Mouse (Mus musculus) midbrain, embryonic 16.5 days (tissue): ENCODE results near the gene Adgrg1. TPM values are rescaled to one million over a fixed set of nuclear protein-coding genes. Genes with fewer than 3 reads are reported as not detected.

ENCODE experiments used
- ATAC-seq: fragments of 200-750 bp; cut with Nextera tagmentation; 2 replicates; pipeline ENCODE4 v1.8.0; 2017; ENCODE audit warnings: moderate TSS enrichment
- H3K27ac ChIP-seq: fragments of 300-500 bp; sonication (generic); 2 replicates; pipeline ENCODE4 v1.5.1; 2014; ENCODE audit warnings: mild to moderate bottlenecking, low read length, mixed read lengths
- H3K27me3 ChIP-seq: fragments of 300-500 bp; sonication (generic); 2 replicates; pipeline ENCODE4 v1.6.1; 2014; ENCODE audit warnings: low read depth, low read length, mixed read lengths; ENCODE audit not compliant: control insufficient read depth, insufficient read depth
- H3K36me3 ChIP-seq: fragments of 300-500 bp; sonication (generic); 2 replicates; pipeline ENCODE4 v1.6.1; 2014; ENCODE audit warnings: mild to moderate bottlenecking, low read length, moderate library complexity, mixed read lengths; ENCODE audit not compliant: control insufficient read depth, insufficient read depth
- H3K4me1 ChIP-seq: fragments of 300-500 bp; sonication (generic); 2 replicates; pipeline ENCODE4 v1.6.1; 2014; ENCODE audit warnings: mild to moderate bottlenecking, low read length, mixed read lengths; ENCODE audit not compliant: control insufficient read depth, insufficient read depth
- H3K4me2 ChIP-seq: fragments of 300-500 bp; sonication (generic); 2 replicates; pipeline ENCODE4 v1.6.1; 2014; ENCODE audit warnings: mild to moderate bottlenecking, low read length, mixed read lengths
- H3K4me3 ChIP-seq: fragments of 300-500 bp; sonication (generic); 2 replicates; pipeline ENCODE4 v1.5.1; 2014; ENCODE audit warnings: low read depth, mild to moderate bottlenecking, low read length, moderate library complexity, mixed read lengths
- H3K9ac ChIP-seq: fragments of 300-500 bp; sonication (generic); 2 replicates; pipeline ENCODE4 v1.6.1; 2014; ENCODE audit warnings: low read depth, low read length, mixed read lengths
- H3K9me3 ChIP-seq: fragments of 300-500 bp; sonication (generic); replicated peaks from 2 replicates; pipeline ENCODE4 v1.6.1; 2014; ENCODE audit warnings: mild to moderate bottlenecking, low read length, mixed read lengths; ENCODE audit not compliant: control insufficient read depth, poor library complexity, severe bottlenecking
- WGBS: fragments of 180-500 bp; shearing (Covaris S2); extraction: QIAGEN DNeasy Blood & Tissue Kit; methylation state at CpG from one replicate; pipeline ENCODE4 v1.1.7; 2014; 5-methylcytosine and 5-hydroxymethylcytosine counted together
- polyA plus RNA-seq: library from polyadenylated mRNA; unstranded; fragments of >200 nt; fragmentation: Nextera tagmentation; extraction: Ambion mirVana; gene quantifications from 2 replicates; pipeline ENCODE4 v1.2.1, GENCODE M21; 2015

Gene Adgrg1
- polyA plus RNA-seq, 1 experiment from 2014 or later = 153 TPM

DNA sequence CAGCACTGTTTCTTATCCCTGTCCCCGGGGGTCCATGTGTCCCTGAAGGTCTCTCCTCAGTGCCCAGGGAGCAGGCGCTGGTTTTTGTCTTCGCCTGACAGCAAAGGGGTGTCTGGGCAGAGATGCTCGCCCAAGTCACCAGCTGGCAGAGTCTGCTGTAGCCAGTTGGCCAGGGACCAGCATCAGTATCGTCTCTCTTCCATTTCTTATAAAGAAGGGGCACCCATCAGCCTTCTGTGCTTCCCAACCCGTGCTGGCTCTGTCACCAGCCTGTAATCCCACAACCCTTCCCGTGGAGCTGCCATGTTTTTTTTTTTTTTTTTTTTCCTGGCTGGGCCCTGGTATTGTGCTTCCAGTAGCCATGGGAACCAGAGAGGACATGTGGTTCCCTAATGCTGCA is 7.3 kb downstream of the Adgrg1 start:
- peaks cover 49% of the 10 kb centered on the region for H3K4me1 ChIP-seq

DNA sequence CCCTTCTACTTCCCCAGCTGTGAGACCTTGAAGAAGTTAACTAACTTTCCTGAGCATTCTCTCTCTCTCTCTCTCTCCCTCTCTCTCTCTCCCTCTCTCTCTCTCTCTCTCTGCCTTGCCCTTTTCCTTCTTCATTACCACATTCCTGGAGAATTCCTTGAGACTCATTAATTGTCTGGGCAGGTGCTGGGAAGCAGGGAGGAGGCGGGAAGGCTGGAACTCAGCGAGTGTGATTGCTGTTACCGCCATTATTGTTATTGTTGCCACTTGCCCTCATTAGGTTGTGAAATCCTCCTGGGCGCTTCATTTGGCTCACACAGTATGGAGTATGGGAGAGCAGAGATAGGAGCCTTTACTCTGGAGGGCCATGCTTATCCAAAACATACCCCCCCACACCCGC is 8.6 kb downstream of the Adgrg1 start:
- peaks cover 36% of the 10 kb centered on the region for H3K4me1 ChIP-seq
- 25% methylated on average over 5 of the region's 5 CpGs for WGBS

More for the DNA sequence above, 7.3 kb downstream of the Adgrg1 start:
- WGBS = 40% methylated on average over 7 of the region's 7 CpGs
- no peak for ATAC-seq
- H3K9me3 ChIP-seq = no peaks in the 10 kb centered on the region
- no peak overlapping the region for H3K4me2 ChIP-seq
- H3K27ac ChIP-seq = peak overlapping the region; percentile 64
- H3K36me3 ChIP-seq = no peaks in the 10 kb centered on the region
- no peaks in the 10 kb centered on the region for H3K27me3 ChIP-seq
- no peak overlapping the region for H3K4me3 ChIP-seq
- H3K9ac ChIP-seq = no peak overlapping the region

DNA sequence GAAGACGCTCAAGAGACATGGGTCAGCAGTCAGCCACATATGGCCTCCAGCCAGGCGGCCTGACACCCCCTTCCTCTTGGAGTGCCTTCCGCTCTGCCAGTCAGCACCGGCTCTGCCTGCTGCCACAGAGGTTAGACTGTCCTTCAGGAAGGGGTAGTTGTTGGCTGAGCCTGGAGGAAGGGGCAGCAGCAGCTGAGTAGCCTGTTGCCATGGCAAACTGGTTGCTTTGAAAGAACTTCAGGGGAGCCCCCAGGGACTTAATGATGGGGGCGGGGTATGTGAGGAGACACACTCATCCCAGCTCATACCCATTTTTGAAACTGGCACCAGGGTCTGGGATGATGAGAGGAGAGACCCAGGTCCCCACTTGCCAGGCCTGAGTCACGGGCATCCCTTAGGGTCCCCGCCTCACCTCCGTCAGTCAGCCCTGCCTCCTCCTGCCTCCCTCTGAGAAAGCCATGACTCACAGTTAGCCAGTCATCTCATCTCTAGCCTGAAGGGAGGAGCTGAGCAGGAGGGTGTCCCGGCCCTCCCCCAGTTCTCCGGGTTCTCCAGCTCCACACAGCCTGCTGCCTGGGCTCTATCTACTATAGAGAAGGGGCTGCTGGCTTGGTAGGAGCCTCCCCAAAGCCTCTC is 9.4 kb downstream of the Adgrg1 start:
- H3K9ac ChIP-seq = peak overlapping the region; percentile 46
- H3K9me3 ChIP-seq = no peaks in the 10 kb centered on the region
- ATAC-seq = peak; percentile 79
- H3K27ac ChIP-seq = peak overlapping the region; percentile 54
- H3K4me1 ChIP-seq = peaks cover 31% of the 10 kb centered on the region
- WGBS = 6% methylated on average over 10 of the region's 10 CpGs
- H3K27me3 ChIP-seq = no peaks in the 10 kb centered on the region
- H3K36me3 ChIP-seq = no peaks in the 10 kb centered on the region
- H3K4me2 ChIP-seq = peak overlapping the region; percentile 46
- H3K4me3 ChIP-seq = peak overlapping the region; percentile 18

More for the DNA sequence above, 8.6 kb downstream of the Adgrg1 start:
- ATAC-seq = no peak
- Histone ChIP-seq H3K4me3 (no peak overlapping the region), H3K36me3 (no peaks in the 10 kb centered on the region), H3K9ac (no peak overlapping the region), H3K27me3 (no peaks in the 10 kb centered on the region), H3K4me2 (no peak overlapping the region), H3K27ac (no peak overlapping the region), H3K9me3 (no peaks in the 10 kb centered on the region)

DNA sequence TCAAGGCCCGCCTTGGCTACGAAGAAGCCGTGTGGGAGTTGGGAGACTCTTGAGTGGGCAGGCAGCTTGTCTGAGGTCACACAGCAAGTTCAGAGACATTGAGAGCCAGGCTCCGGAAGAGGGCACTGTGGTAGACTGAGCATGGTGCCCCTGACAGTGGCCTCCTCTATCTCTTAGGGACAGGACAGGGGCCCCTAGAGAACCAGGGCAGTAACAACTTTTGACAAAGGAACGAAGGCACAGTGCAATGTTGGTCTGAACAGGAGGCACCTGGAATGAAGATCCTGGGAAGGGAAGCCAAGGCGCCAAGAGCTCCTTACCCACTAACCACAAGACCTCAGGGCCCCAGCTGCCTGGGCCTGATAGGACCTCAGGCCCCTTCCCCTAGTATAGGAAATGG is 10.5 kb downstream of the Adgrg1 start:
- H3K9me3 ChIP-seq = no peaks in the 10 kb centered on the region
- ATAC-seq = no peak
- no peak overlapping the region for H3K4me3 ChIP-seq
- peaks cover 31% of the 10 kb centered on the region for H3K4me1 ChIP-seq
- WGBS = 96% methylated on average over 6 of the region's 6 CpGs
- H3K27ac ChIP-seq = no peak overlapping the region
- H3K36me3 ChIP-seq = no peaks in the 10 kb centered on the region
- no peak overlapping the region; the same call in 1 of the 2 replicates for H3K4me2 ChIP-seq
- H3K27me3 ChIP-seq = no peaks in the 10 kb centered on the region
- H3K9ac ChIP-seq = no peak overlapping the region

DNA sequence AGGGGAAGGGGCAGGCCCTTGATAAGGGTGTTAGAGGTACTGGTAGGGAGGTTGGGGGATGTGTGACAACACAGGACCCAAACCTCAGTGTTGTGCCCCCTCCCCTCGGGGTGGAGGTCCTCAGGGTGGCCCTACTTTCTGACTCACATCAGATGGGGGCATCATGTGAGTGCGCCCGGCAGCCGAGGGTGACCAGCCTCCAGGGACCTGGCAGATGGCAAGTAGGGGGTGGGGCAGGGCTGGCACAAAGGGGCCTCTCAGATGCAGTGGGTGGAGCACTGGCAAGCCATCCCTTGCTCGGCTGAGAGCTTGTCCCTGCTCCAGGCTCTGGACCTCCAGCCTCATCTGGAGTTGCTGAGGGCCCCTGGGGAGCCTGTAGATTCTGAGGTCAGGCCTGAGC is 12.1 kb downstream of the Adgrg1 start:
- ATAC-seq = no peak
- Histone ChIP-seq H3K36me3 (no peaks in the 10 kb centered on the region), H3K27ac (no peak overlapping the region), H3K9ac (no peak overlapping the region), H3K4me3 (no peak overlapping the region), H3K9me3 (no peaks in the 10 kb centered on the region), H3K4me1 (peaks cover 32% of the 10 kb centered on the region), H3K4me2 (peak overlapping the region; percentile 13; the same call in 1 of the 2 replicates), H3K27me3 (no peaks in the 10 kb centered on the region)
- WGBS = 33% methylated on average over 5 of the region's 5 CpGs

DNA sequence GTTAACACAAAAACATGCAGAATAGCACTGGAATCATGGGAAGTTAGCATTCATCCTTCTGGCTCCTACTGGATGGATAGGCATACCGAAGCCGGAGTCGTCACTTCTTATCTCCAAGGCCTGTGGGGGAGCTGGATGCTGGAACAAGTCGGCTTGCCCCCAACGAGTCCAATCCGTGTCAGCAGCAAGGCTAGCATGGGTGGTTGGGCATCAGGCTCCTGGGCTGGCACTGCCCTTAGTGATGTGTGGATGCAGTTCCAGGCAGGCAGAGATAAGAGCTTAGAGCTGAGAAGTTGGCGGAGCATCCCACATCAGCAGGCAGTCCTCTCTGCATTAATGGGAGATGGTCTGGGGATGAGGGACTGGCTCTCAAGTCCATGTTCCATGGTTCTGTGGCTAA is 13.0 kb downstream of the Adgrg1 start:
- Histone ChIP-seq H3K27ac (no peak overlapping the region), H3K9ac (no peak overlapping the region), H3K36me3 (no peaks in the 10 kb centered on the region), H3K9me3 (no peaks in the 10 kb centered on the region), H3K4me1 (peaks cover 35% of the 10 kb centered on the region), H3K4me2 (no peak overlapping the region), H3K27me3 (no peaks in the 10 kb centered on the region), H3K4me3 (no peak overlapping the region)
- no peak for ATAC-seq
- WGBS = 83% methylated on average over 7 of the region's 7 CpGs

DNA sequence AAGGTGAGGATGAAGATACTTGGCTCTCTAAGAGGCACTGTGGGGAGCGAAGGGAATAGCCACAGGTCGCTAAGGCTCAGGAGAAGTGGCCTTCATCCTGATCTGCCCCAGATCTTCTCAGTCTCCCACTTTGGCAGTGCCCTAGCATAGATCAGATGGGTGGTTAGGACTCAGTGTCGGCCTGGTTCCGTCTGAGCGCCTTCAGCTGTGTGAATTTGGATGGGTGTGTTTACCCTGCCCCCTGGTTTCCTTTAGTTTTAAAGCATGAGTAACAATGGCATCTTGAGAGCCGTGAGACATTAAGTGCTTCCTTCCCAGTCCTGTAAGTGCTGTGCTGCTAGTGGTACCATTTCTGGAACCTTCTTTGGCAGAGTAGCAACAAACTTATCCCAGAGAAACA is 14.1 kb downstream of the Adgrg1 start:
- Histone ChIP-seq H3K4me1 (peaks cover 36% of the 10 kb centered on the region), H3K9ac (no peak overlapping the region), H3K4me3 (no peak overlapping the region), H3K36me3 (no peaks in the 10 kb centered on the region), H3K4me2 (no peak overlapping the region), H3K27me3 (no peaks in the 10 kb centered on the region), H3K27ac (no peak overlapping the region), H3K9me3 (no peaks in the 10 kb centered on the region)
- 85% methylated on average over 6 of the region's 6 CpGs for WGBS
- ATAC-seq = no peak

DNA sequence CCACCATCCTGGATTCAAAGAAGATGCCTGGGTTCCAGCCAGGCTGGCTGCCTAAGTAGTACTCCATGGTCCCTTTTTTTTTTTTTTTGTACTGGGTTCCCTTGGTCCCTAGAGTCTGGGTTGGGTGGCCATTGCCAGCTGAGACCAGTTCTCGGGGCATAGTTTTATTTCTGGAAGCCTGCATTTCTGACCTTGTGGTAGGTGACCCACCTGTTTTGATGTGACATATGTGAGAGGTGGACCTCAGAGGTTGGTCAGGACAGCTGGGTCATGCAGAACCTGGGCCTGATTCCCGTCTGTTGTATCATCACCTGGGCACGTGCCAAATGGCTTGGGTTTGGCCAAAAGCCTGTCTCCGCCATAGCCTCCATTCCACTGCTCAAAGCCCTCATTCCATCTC is 15.2 kb downstream of the Adgrg1 start:
- Histone ChIP-seq H3K9ac (no peak overlapping the region), H3K27me3 (no peaks in the 10 kb centered on the region), H3K9me3 (no peaks in the 10 kb centered on the region), H3K27ac (no peak overlapping the region), H3K4me1 (peaks cover 32% of the 10 kb centered on the region), H3K36me3 (no peaks in the 10 kb centered on the region), H3K4me2 (no peak overlapping the region), H3K4me3 (no peak overlapping the region)
- WGBS = 92% methylated on average over 4 of the region's 4 CpGs
- ATAC-seq = no peak

DNA sequence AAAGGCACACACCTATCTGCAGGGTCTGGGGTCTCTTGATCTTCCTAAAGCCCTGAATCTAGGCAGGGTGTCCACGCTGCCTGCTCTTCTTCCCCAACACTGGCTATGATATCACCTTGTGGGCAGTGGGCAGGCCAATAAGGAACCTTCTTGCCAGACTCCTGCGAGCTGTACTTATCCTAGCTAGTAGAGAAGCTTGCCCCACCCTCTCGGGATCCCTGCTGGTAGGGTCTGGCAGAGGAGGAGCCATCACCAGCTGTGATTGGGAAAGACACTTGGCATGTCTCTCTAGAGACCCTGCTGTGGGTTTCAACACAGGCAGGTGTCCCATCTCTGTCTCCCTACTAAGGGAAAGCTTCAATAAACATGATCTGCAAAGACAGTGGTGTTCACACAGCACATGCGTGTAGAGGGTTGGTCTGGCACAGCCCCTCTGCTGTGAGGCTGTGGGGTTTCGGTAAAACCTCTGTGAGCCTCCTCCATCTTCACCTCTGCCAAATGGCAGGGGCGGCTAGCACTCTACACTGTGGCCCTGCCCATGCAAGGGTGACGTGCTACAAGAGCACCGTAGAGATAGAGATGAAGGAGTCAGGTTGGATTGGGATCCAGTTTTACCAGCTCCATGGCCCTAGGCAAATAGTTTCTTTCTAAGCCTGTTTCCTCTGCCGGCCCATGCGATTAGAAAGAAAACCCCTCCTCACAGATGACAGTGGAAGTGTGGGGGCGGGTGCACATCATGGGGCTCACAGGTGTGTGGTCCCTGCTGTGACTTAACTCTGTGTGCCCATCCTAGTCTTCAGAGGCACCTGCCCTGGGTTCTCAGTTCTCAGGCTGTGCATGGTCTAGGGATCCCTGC is 16.3 kb downstream of the Adgrg1 start:
- Histone ChIP-seq H3K27ac (no peak overlapping the region), H3K4me2 (no peak overlapping the region), H3K4me1 (peaks cover 32% of the 10 kb centered on the region), H3K9me3 (no peaks in the 10 kb centered on the region), H3K27me3 (no peaks in the 10 kb centered on the region), H3K4me3 (no peak overlapping the region), H3K9ac (no peak overlapping the region), H3K36me3 (no peaks in the 10 kb centered on the region)
- 78% methylated on average over 11 of the region's 11 CpGs for WGBS
- ATAC-seq = no peak
